Mouse (Mus musculus) neutrophil, adult 5-6 weeks (primary cell): ENCODE measurements around the gene Olfr444. TPM values are rescaled to one million over a fixed set of nuclear protein-coding genes. Genes with fewer than 3 reads are reported as not detected.

Experiments
- ATAC-seq: fragments of 151-379, 151-347 bp; 2 replicates; pipeline ENCODE4 v1.8.0; 2017; ENCODE audit warnings: mild to moderate bottlenecking, moderate TSS enrichment; ENCODE audit not compliant: insufficient number of reproducible peaks, poor library complexity, low FRiP score, severe bottlenecking; ENCODE audit errors: extremely low read depth
- total RNA-seq: library from RNA; stranded (forward); fragments of 200-1000 nt; gene quantifications from 2 replicates; pipeline ENCODE4 v1.2.3, GENCODE M21; 2017

Gene Olfr444
- total RNA-seq: not detected in 2 replicates

GRCm38 (mm10) chr6:42948767-42949166, at the start of gene Olfr444:
Olfr444 (plus strand) TSS chr6:42949067.
- no peak for ATAC-seq

GRCm38 (mm10) chr6:42900345-42900744, 48.5 kb upstream of the Olfr444 start:
- no peak for ATAC-seq

DNA sequence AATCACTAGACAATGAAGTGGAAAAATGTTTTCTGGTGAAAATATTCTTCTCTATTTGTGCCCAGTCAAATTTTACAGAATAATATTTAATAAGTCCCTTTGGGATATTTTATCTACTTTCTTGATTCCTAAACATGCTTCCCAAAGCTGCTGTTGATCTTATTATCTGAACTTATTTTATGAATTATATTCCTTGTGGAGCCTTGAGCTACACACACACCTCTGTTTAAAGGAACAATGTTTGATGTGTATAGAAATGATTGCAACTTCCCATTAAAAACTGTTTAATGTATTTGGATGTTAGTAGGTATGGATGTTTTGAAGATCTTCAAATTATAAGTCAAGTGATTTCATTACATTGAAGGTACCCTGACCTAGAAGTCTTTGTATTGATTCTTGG, 40.3 kb upstream of the Olfr444 start, which contains the start of gene Olfr447:
Gene Olfr447 (plus strand): TSS at position 301 of the 400 bp plus-strand sequence.
- ATAC-seq: no peak

- ATAC-seq: no peak
These were observed 27.8 kb upstream of the Olfr444 start, which contains the start of gene Olfr446 for GRCm38 (mm10) chr6:42921077-42921476. Olfr446 (plus strand) TSS chr6:42921377.

DNA sequence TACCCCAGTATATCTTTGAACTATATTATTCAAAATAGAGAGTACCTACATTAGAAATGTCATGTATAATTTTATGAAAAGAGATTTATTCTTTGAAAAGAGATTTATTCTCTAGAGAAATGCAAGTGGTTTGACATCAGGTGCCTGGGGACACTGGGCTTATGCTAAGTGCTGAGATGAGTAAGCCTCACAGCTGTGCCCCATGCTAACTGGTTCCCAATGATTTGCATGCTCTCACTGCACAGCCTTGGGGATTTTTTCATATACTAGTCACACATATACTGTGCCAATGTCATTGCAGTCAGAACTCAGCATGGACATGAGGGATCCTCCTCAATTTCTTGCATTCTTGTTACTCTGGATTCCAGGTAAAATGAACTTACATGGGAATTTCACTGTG, 31.5 kb downstream of the Olfr444 start:
- ATAC-seq: no peak

Other genes with a start within 250 kb of the Olfr444 start
- 0.70 TPM in 1 of 2 replicates, not detected in the other for gene Tcaf1, start 239.0 kb upstream of the Olfr444 start, total RNA-seq
- gene Olfr453, start 209.7 kb upstream of the Olfr444 start, total RNA-seq: 0.12 TPM in 1 of 2 replicates, not detected in the other
- not detected in 2 replicates for gene Olfr38, start 192.7 kb upstream of the Olfr444 start, total RNA-seq
- gene Olfr452, start 164.0 kb upstream of the Olfr444 start, total RNA-seq: not detected in 2 replicates
- gene Olfr450, start 137.1 kb upstream of the Olfr444 start, total RNA-seq: not detected in 2 replicates
- gene Olfr449, start 114.7 kb upstream of the Olfr444 start, total RNA-seq: 1.4 TPM in 1 of 2 replicates, not detected in the other
- gene Olfr448, start 58.6 kb upstream of the Olfr444 start, total RNA-seq: not detected in 2 replicates
- not detected in 2 replicates for gene Olfr447, start 40.2 kb upstream of the Olfr444 start, total RNA-seq
- gene Olfr446, start 27.7 kb upstream of the Olfr444 start, total RNA-seq: not detected in 2 replicates
- gene Olfr441, start 157.3 kb downstream of the Olfr444 start, total RNA-seq: not detected in 2 replicates
- 0.12 TPM in 1 of 2 replicates, not detected in the other for gene Olfr237-ps1, start 197.5 kb downstream of the Olfr444 start, total RNA-seq
- not detected in 2 replicates for gene Olfr437, start 214.2 kb downstream of the Olfr444 start, total RNA-seq
- gene Olfr13, start 223.1 kb downstream of the Olfr444 start, total RNA-seq: not detected in 2 replicates
- gene Olfr435, start 248.1 kb downstream of the Olfr444 start, total RNA-seq: not detected in 2 replicates